Mouse (Mus musculus) liver, postnatal 0 days (tissue): ENCODE data around the gene Slc16a6. TPM values are rescaled to one million over a fixed set of nuclear protein-coding genes. Genes with fewer than 3 reads are reported as not detected.

Source experiments
- ATAC-seq: fragments of 200-750 bp; cut with Nextera tagmentation; 2 replicates; pipeline ENCODE4 v1.8.0; 2017; ENCODE audit warnings: mild to moderate bottlenecking, moderate library complexity
- DNase-seq: peaks from one replicate; pipeline ENCODE4 v3.0.0-alpha.2; 2016
- H3K27ac ChIP-seq: fragments of 300-500 bp; sonication (generic); 2 replicates; pipeline ENCODE4 v1.5.1; 2014; ENCODE audit warnings: antibody characterized with exemption, moderate library complexity, mild to moderate bottlenecking, low read depth
- H3K27me3 ChIP-seq: fragments of 300-500 bp; sonication (generic); 2 replicates; pipeline ENCODE4 v1.6.1; 2014; ENCODE audit warnings: low read length, control low read depth, mixed read lengths; ENCODE audit not compliant: insufficient read depth
- H3K36me3 ChIP-seq: fragments of 300-500 bp; sonication (generic); replicated peaks from 2 replicates; pipeline ENCODE4 v1.6.1; 2014; ENCODE audit warnings: mild to moderate bottlenecking, control low read depth, low read length, moderate library complexity, mixed read lengths; ENCODE audit not compliant: insufficient read depth
- H3K4me1 ChIP-seq: fragments of 300-500 bp; sonication (generic); 2 replicates; pipeline ENCODE4 v1.6.1; 2014; ENCODE audit warnings: antibody characterized with exemption, mild to moderate bottlenecking, control low read depth; ENCODE audit not compliant: insufficient read depth
- H3K4me2 ChIP-seq: fragments of 300-500 bp; sonication (generic); 2 replicates; pipeline ENCODE4 v1.6.1; 2014; ENCODE audit warnings: low read depth, mild to moderate bottlenecking, low read length, moderate library complexity, mixed read lengths
- H3K4me3 ChIP-seq: fragments of 300-500 bp; sonication (generic); 2 replicates; pipeline ENCODE4 v1.5.1; 2014; ENCODE audit warnings: low read depth, low read length
- H3K9ac ChIP-seq: fragments of 300-500 bp; sonication (generic); replicated peaks from 2 replicates; pipeline ENCODE4 v1.6.1; 2014; ENCODE audit warnings: mild to moderate bottlenecking, moderate library complexity
- H3K9me3 ChIP-seq: fragments of 300-500 bp; sonication (generic); 2 replicates; pipeline ENCODE4 v1.6.1; 2016; ENCODE audit warnings: mild to moderate bottlenecking, control low read depth, low read length, mixed read lengths
- CTCF ChIP-seq: sonication (generic); IDR thresholded peaks from 2 replicates; pipeline ENCODE4 v1.5.1; 2016; ENCODE audit warnings: antibody characterized with exemption, low read depth
- EP300 ChIP-seq: IDR thresholded peaks from 2 replicates; pipeline ENCODE4 v1.6.1; 2016; ENCODE audit warnings: antibody characterized with exemption, low read depth, mild to moderate bottlenecking
- WGBS: fragments of 180-500 bp; shearing (Covaris S2); extraction: QIAGEN DNeasy Blood & Tissue Kit; methylation state at CpG from one replicate; pipeline ENCODE4 v1.1.7; 2014; ENCODE audit not compliant: insufficient replicate concordance; 5-methylcytosine and 5-hydroxymethylcytosine counted together
- polyA plus RNA-seq: library from polyadenylated mRNA; unstranded; fragments of >200 nt; fragmentation: Nextera tagmentation; extraction: Ambion mirVana; gene quantifications from 2 replicates; pipeline ENCODE4 v1.2.1, GENCODE M21; 2015

Gene Slc16a6
- polyA plus RNA-seq, 1 experiment from 2014 or later, result 18.8 TPM

- H3K9ac ChIP-seq, result peak overlapping the region; percentile 46; the same call in 1 of the 2 replicates
- DNase-seq (peak; percentile 71), ATAC-seq (peak; percentile 69)
- peak overlapping the region; percentile 83 for H3K27ac ChIP-seq
- H3K27me3 ChIP-seq, result no peaks in the 10 kb centered on the region
- no peaks in the 10 kb centered on the region for H3K36me3 ChIP-seq
- peak overlapping the region; percentile 27; the same call in 1 of the 2 replicates for H3K4me2 ChIP-seq
- H3K9me3 ChIP-seq, result no peaks in the 10 kb centered on the region
- H3K4me3 ChIP-seq, result no peak overlapping the region
- peaks cover 8% of the 10 kb centered on the region; the same call in 1 of the 2 replicates for H3K4me1 ChIP-seq
- TF ChIP-seq CTCF (no peak), EP300 (no peak; the same call in 1 of the 2 replicates)
- WGBS, result 60% methylated on average over 16 of the region's 16 CpGs
Measured at GRCm38 (mm10) chr11:109477606-109478380, 4.4 kb upstream of the Slc16a6 start.

GRCm38 (mm10) chr11:109476653-109477052 lies 3.3 kb upstream of the Slc16a6 start:
- no peaks in the 10 kb centered on the region for H3K36me3 ChIP-seq
- ATAC-seq (no peak), DNase-seq (no peak)
- H3K27me3 ChIP-seq, result no peaks in the 10 kb centered on the region
- H3K4me2 ChIP-seq, result no peak overlapping the region
- no peak overlapping the region for H3K27ac ChIP-seq
- no peak overlapping the region for H3K4me3 ChIP-seq
- H3K9ac ChIP-seq, result peak overlapping the region; percentile 46; the same call in 1 of the 2 replicates
- H3K4me1 ChIP-seq, result peaks cover 8% of the 10 kb centered on the region; the same call in 1 of the 2 replicates
- WGBS, result 45% methylated on average over 6 of the region's 6 CpGs
- no peak for TF ChIP-seq EP300
- TF ChIP-seq CTCF, result no peak
- H3K9me3 ChIP-seq, result no peaks in the 10 kb centered on the region

GRCm38 (mm10) chr11:109476241-109476640 lies 2.8 kb upstream of the Slc16a6 start:
- no peak overlapping the region for H3K9ac ChIP-seq

GRCm38 (mm10) chr11:109475717-109476116 lies 2.3 kb upstream of the Slc16a6 start:
- no peaks in the 10 kb centered on the region for H3K36me3 ChIP-seq
- H3K9ac ChIP-seq, result no peak overlapping the region
- H3K4me2 ChIP-seq, result no peak overlapping the region
- TF ChIP-seq CTCF (no peak), EP300 (no peak)
- WGBS, result 93% methylated on average over 4 of the region's 4 CpGs
- H3K4me3 ChIP-seq, result no peak overlapping the region
- H3K27ac ChIP-seq, result no peak overlapping the region
- H3K4me1 ChIP-seq, result peaks cover 7% of the 10 kb centered on the region
- DNase-seq (no peak), ATAC-seq (no peak)
- H3K27me3 ChIP-seq, result no peaks in the 10 kb centered on the region
- no peaks in the 10 kb centered on the region for H3K9me3 ChIP-seq

More at GRCm38 (mm10) chr11:109476241-109476640, 2.8 kb upstream of the Slc16a6 start:
- H3K27me3 ChIP-seq, result no peaks in the 10 kb centered on the region
- no peak for ATAC-seq
- H3K9me3 ChIP-seq, result no peaks in the 10 kb centered on the region
- 62% methylated on average over 2 of the region's 2 CpGs for WGBS
- no peak overlapping the region for H3K4me2 ChIP-seq
- peaks cover 8% of the 10 kb centered on the region; the same call in 1 of the 2 replicates for H3K4me1 ChIP-seq
- H3K36me3 ChIP-seq, result no peaks in the 10 kb centered on the region
- H3K4me3 ChIP-seq, result no peak overlapping the region
- no peak overlapping the region for H3K27ac ChIP-seq
- no peak for DNase-seq
- TF ChIP-seq CTCF, result no peak
- TF ChIP-seq EP300, result no peak

DNA sequence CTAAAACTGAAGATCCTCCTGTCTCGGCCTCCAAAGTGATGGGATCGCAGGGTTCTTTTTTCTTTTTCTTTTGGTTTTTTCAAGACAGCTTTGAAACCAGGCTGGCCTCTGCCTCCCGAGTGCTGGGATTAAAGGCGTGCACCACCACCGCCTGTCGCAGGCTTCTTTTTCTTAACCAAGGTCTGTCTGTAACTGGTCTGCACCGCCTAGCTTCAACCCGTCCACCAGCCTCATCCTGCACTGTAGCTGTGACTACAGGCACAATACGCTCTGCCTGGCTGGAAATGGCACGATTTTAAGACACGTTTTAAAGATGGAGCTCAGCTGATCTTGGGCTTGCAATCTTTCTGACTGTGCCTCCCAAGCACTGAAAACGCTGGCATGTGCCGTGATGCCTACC lies 1.4 kb upstream of the Slc16a6 start:
- Histone ChIP-seq H3K36me3 (no peaks in the 10 kb centered on the region), H3K27ac (peak overlapping the region; percentile 99; the same call in 1 of the 2 replicates), H3K4me3 (no peak overlapping the region), H3K4me1 (peaks cover 13% of the 10 kb centered on the region), H3K9ac (no peak overlapping the region), H3K4me2 (peak overlapping the region; percentile 95; the same call in 1 of the 2 replicates), H3K27me3 (no peaks in the 10 kb centered on the region), H3K9me3 (no peaks in the 10 kb centered on the region)
- WGBS, result 88% methylated on average over 13 of the region's 13 CpGs
- no peak for TF ChIP-seq EP300
- no peak for TF ChIP-seq CTCF
- DNase-seq (no peak), ATAC-seq (no peak)

DNA sequence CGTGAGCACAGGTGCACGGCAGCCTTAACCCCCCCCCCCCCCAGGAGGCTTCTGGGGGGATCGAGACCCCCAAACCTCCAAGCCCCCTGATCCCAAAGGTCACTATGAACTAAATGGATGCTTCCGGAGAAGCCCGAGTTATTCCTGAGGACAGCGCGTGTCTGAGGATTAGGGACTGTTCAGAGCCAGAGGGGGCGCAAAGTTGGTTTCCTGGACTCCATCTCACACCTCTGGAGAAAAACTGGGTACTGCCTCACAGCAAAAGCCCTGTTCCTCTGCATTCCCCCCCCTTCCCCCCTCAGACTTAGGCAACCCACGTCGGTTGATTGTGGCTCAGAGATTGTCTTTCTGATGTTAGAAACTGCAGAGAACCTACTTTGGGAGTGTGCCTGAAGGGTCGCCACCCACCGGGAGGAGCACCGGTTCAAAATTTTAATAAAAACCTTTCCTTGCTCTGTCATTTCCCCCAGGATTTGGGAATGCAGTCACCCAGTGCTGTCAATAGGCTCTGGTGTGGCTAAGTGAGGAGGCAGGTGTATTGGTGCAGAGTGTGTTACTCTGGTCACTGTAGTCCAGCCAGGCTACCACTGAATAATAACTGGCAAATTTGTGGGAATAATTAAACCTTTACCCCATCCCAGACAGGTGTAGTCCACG lies 816 bp upstream of the Slc16a6 start:
- ATAC-seq (no peak), DNase-seq (no peak)
- TF ChIP-seq EP300 (no peak), CTCF (peak; percentile 11; the same call in 1 of the 2 replicates)
- no peaks in the 10 kb centered on the region; the same call in 1 of the 2 replicates for H3K36me3 ChIP-seq
- peaks cover 18% of the 10 kb centered on the region for H3K4me1 ChIP-seq
- no peaks in the 10 kb centered on the region for H3K9me3 ChIP-seq
- peak overlapping the region; percentile 99 for H3K27ac ChIP-seq
- peak overlapping the region; percentile 86 for H3K9ac ChIP-seq
- no peaks in the 10 kb centered on the region for H3K27me3 ChIP-seq
- H3K4me2 ChIP-seq, result peak overlapping the region; percentile 95
- peak overlapping the region; percentile 79 for H3K4me3 ChIP-seq
- WGBS, result 8% methylated on average over 14 of the region's 14 CpGs
